Mouse (Mus musculus) CH12.LX (cell line): Measurements from ENCODE around the gene Abcd3. TPM values are rescaled to one million over a fixed set of nuclear protein-coding genes. Genes with fewer than 3 reads are reported as not detected.

Experiments used
- DNase-seq: peaks from one replicate; pipeline ENCODE4 v3.0.0-alpha.2; 2013; ENCODE audit errors: extremely low read depth
- H3K27ac ChIP-seq: 2 replicates; pipeline ENCODE4 v1.5.1; 2012; ENCODE audit warnings: low read depth, mild to moderate bottlenecking, control low read depth, moderate library complexity; ENCODE audit not compliant: insufficient read depth
- H3K27me3 ChIP-seq: replicated peaks from 2 replicates; pipeline ENCODE3; 2012; ENCODE audit warnings: inconsistent platforms
- H3K36me3 ChIP-seq, 2 experiments: replicated peaks in 1 of 2; 2 replicates each; pipeline versions ENCODE3 to v1.6.1; 2012; ENCODE audit warnings: inconsistent platforms in 1 of 2, low read length in 1 of 2, mild to moderate bottlenecking in 1 of 2, mixed read lengths in 1 of 2, moderate library complexity in 1 of 2; ENCODE audit not compliant: control insufficient read depth in 1 of 2, insufficient read depth in 1 of 2
- H3K4me1 ChIP-seq, 2 experiments: 2 replicates each; pipeline ENCODE4 v1.6.1; 2012; ENCODE audit warnings: inconsistent platforms in 1 of 2, moderate library complexity in 1 of 2; ENCODE audit not compliant: insufficient read depth in 2 of 2, control insufficient read depth in 1 of 2
- H3K4me2 ChIP-seq: 2 replicates; pipeline ENCODE4 v1.6.1; 2012; ENCODE audit warnings: low read depth, mild to moderate bottlenecking, control low read depth; ENCODE audit not compliant: poor library complexity, insufficient read depth, severe bottlenecking
- H3K4me3 ChIP-seq, 3 experiments: fragments of 150-350 bp in 1 of 3; sonication (generic) in 1 of 3; replicated peaks in 1 of 3; 2 replicates each; pipeline versions ENCODE3 to v1.5.1; 2011 to 2012; ENCODE audit warnings: low read depth in 2 of 3, low read length in 2 of 3, mild to moderate bottlenecking in 2 of 3, moderate library complexity in 2 of 3, control low read depth in 1 of 3, improper control_type of control experiment in 1 of 3, inconsistent platforms in 1 of 3, mixed read lengths in 1 of 3; ENCODE audit not compliant: poor library complexity in 1 of 3
- H3K79me2 ChIP-seq: replicated peaks from 2 replicates; pipeline ENCODE4 v1.6.1; 2012; ENCODE audit warnings: mild to moderate bottlenecking, moderate library complexity; ENCODE audit not compliant: control insufficient read depth, poor library complexity, insufficient read depth, severe bottlenecking; ENCODE audit errors: extremely low read depth
- H3K9ac ChIP-seq: 2 replicates; pipeline ENCODE4 v1.6.1; 2012; ENCODE audit warnings: low read depth, mild to moderate bottlenecking, control low read depth, moderate library complexity; ENCODE audit not compliant: insufficient read depth
- H3K9me3 ChIP-seq: replicated peaks from 2 replicates; pipeline ENCODE3; 2012; ENCODE audit warnings: low read length, inconsistent platforms, mixed read lengths
- BHLHE40 ChIP-seq: IDR thresholded peaks from 2 replicates; pipeline ENCODE4 v1.6.1; 2011; ENCODE audit warnings: mild to moderate bottlenecking, low read depth, low read length, improper control_type of control experiment
- CHD1 ChIP-seq: IDR thresholded peaks from 2 replicates; pipeline ENCODE4 v1.6.1; 2012; ENCODE audit warnings: low read depth, low read length, improper control_type of control experiment, inconsistent platforms
- CHD2 ChIP-seq: IDR thresholded peaks from 2 replicates; pipeline ENCODE4 v1.6.1; 2011; ENCODE audit warnings: low read length, improper control_type of control experiment
- CTCF ChIP-seq, 2 experiments: IDR thresholded peaks in 1 of 2; conservative IDR thresholded peaks in 1 of 2; 2 replicates each; pipeline ENCODE4 v1.5.1; 2011 to 2012; ENCODE audit warnings: low read depth in 2 of 2, low read length in 2 of 2, improper control_type of control experiment in 1 of 2, inconsistent platforms in 1 of 2, mild to moderate bottlenecking in 1 of 2, moderate library complexity in 1 of 2
- E2F4 ChIP-seq: IDR thresholded peaks from 2 replicates; pipeline ENCODE4 v1.6.1; 2011; ENCODE audit warnings: low read depth, low read length, improper control_type of control experiment; ENCODE audit not compliant: insufficient replicate concordance
- ELF1 ChIP-seq: IDR thresholded peaks from 2 replicates; pipeline ENCODE4 v1.6.1; 2014; ENCODE audit warnings: low read depth, mild to moderate bottlenecking, inconsistent platforms, low read length, improper control_type of control experiment
- EP300 ChIP-seq: IDR thresholded peaks from 2 replicates; pipeline ENCODE4 v1.6.1; 2011; ENCODE audit warnings: low read length, improper control_type of control experiment
- ETS1 ChIP-seq: conservative IDR thresholded peaks from 2 replicates; pipeline ENCODE4 v1.6.1; 2012; ENCODE audit warnings: low read depth, mild to moderate bottlenecking, inconsistent platforms, low read length, improper control_type of control experiment, moderate library complexity
- GABPA ChIP-seq: IDR thresholded peaks from 2 replicates; pipeline ENCODE4 v1.6.1; 2012; ENCODE audit warnings: low read depth, low read length, improper control_type of control experiment, inconsistent platforms; ENCODE audit not compliant: insufficient replicate concordance
- HCFC1 ChIP-seq: IDR thresholded peaks from 2 replicates; pipeline ENCODE4 v1.6.1; 2012; ENCODE audit warnings: low read depth, mild to moderate bottlenecking, inconsistent platforms, low read length, improper control_type of control experiment
- IRF4 ChIP-seq: IDR thresholded peaks from 2 replicates; pipeline ENCODE4 v1.6.1; 2014; ENCODE audit warnings: low read depth, mild to moderate bottlenecking, inconsistent platforms, low read length, improper control_type of control experiment
- JUN ChIP-seq: IDR thresholded peaks from 2 replicates; pipeline ENCODE4 v1.6.1; 2011; ENCODE audit warnings: low read depth, mild to moderate bottlenecking, low read length, improper control_type of control experiment, moderate library complexity; ENCODE audit not compliant: insufficient read depth
- JUND ChIP-seq: conservative IDR thresholded peaks from 2 replicates; pipeline ENCODE4 v1.6.1; 2011; ENCODE audit warnings: low read depth, low read length, improper control_type of control experiment
- KAT2A ChIP-seq: IDR thresholded peaks from 2 replicates; pipeline ENCODE4 v1.6.1; 2012; ENCODE audit warnings: low read length, improper control_type of control experiment, inconsistent platforms; ENCODE audit not compliant: insufficient replicate concordance
- MAFK ChIP-seq: IDR thresholded peaks from 2 replicates; pipeline ENCODE4 v1.6.1; 2011; ENCODE audit warnings: low read length, improper control_type of control experiment; ENCODE audit not compliant: insufficient replicate concordance
- MAX ChIP-seq: IDR thresholded peaks from 2 replicates; pipeline ENCODE4 v1.6.1; 2011; ENCODE audit warnings: low read length, improper control_type of control experiment
- MAZ ChIP-seq: IDR thresholded peaks from 2 replicates; pipeline ENCODE4 v1.6.1; 2012; ENCODE audit warnings: low read depth, mild to moderate bottlenecking, inconsistent platforms, low read length, improper control_type of control experiment, moderate library complexity
- MEF2A ChIP-seq: IDR thresholded peaks from 2 replicates; pipeline ENCODE4 v1.6.1; 2014; ENCODE audit warnings: low read depth, mild to moderate bottlenecking, inconsistent platforms, low read length, improper control_type of control experiment, borderline replicate concordance
- MXI1 ChIP-seq: IDR thresholded peaks from 2 replicates; pipeline ENCODE4 v1.6.1; 2011; ENCODE audit warnings: mild to moderate bottlenecking, low read depth, low read length, improper control_type of control experiment
- MYC ChIP-seq: IDR thresholded peaks from 2 replicates; pipeline ENCODE4 v1.6.1; 2011; ENCODE audit warnings: low read depth, mild to moderate bottlenecking, improper control_type of control experiment, low read length
- NELFE ChIP-seq: IDR thresholded peaks from 2 replicates; pipeline ENCODE4 v1.6.1; 2011; ENCODE audit warnings: low read depth, low read length, improper control_type of control experiment
- NRF1 ChIP-seq: IDR thresholded peaks from 2 replicates; pipeline ENCODE4 v1.6.1; 2014; ENCODE audit warnings: low read depth, mild to moderate bottlenecking, inconsistent platforms, low read length, improper control_type of control experiment, moderate library complexity
- PAX5 ChIP-seq: IDR thresholded peaks from 2 replicates; pipeline ENCODE4 v1.6.1; 2012; ENCODE audit warnings: low read length, inconsistent platforms, mixed read lengths
- POLR2A ChIP-seq: IDR thresholded peaks from 2 replicates; pipeline ENCODE4 v1.6.1; 2011; ENCODE audit warnings: low read depth, mild to moderate bottlenecking, improper control_type of control experiment, low read length
- POLR2AphosphoS2 ChIP-seq: IDR thresholded peaks from 2 replicates; pipeline ENCODE4 v1.6.1; 2011; ENCODE audit warnings: low read depth, low read length, improper control_type of control experiment
- RAD21 ChIP-seq: IDR thresholded peaks from 2 replicates; pipeline ENCODE4 v1.6.1; 2011; ENCODE audit warnings: low read depth, mild to moderate bottlenecking, low read length, improper control_type of control experiment, moderate library complexity
- RCOR1 ChIP-seq: conservative IDR thresholded peaks from 2 replicates; pipeline ENCODE4 v1.6.1; 2012; ENCODE audit warnings: low read depth, mild to moderate bottlenecking, inconsistent platforms, low read length, improper control_type of control experiment
- SIN3A ChIP-seq: IDR thresholded peaks from 2 replicates; pipeline ENCODE4 v1.6.1; 2012; ENCODE audit warnings: low read length, improper control_type of control experiment, inconsistent platforms
- SMC3 ChIP-seq: IDR thresholded peaks from 2 replicates; pipeline ENCODE4 v1.6.1; 2011; ENCODE audit warnings: low read depth, low read length, improper control_type of control experiment
- TBP ChIP-seq: conservative IDR thresholded peaks from 2 replicates; pipeline ENCODE4 v1.6.1; 2011; ENCODE audit warnings: low read depth, low read length, improper control_type of control experiment
- TCF12 ChIP-seq: IDR thresholded peaks from 2 replicates; pipeline ENCODE4 v1.6.1; 2014; ENCODE audit warnings: low read depth, mild to moderate bottlenecking, inconsistent platforms, low read length, improper control_type of control experiment
- UBTF ChIP-seq: IDR thresholded peaks from 2 replicates; pipeline ENCODE4 v1.6.1; 2012; ENCODE audit warnings: low read depth, mild to moderate bottlenecking, inconsistent platforms, low read length, improper control_type of control experiment, moderate library complexity
- USF1 ChIP-seq: IDR thresholded peaks from 2 replicates; pipeline ENCODE4 v1.6.1; 2014; ENCODE audit warnings: low read depth, mild to moderate bottlenecking, inconsistent platforms, low read length, improper control_type of control experiment
- USF2 ChIP-seq: conservative IDR thresholded peaks from 2 replicates; pipeline ENCODE4 v1.6.1; 2011; ENCODE audit warnings: low read depth, low read length, improper control_type of control experiment
- ZC3H11A ChIP-seq: IDR thresholded peaks from 2 replicates; pipeline ENCODE4 v1.6.1; 2012; ENCODE audit warnings: low read depth, mild to moderate bottlenecking, inconsistent platforms, low read length, improper control_type of control experiment
- ZKSCAN1 ChIP-seq: IDR thresholded peaks from 2 replicates; pipeline ENCODE4 v1.6.1; 2012; ENCODE audit warnings: low read depth, inconsistent platforms, low read length, improper control_type of control experiment, borderline replicate concordance
- ZMIZ1 ChIP-seq: IDR thresholded peaks from 2 replicates; pipeline ENCODE4 v1.6.1; 2012; ENCODE audit warnings: low read depth, mild to moderate bottlenecking, inconsistent platforms, low read length, improper control_type of control experiment
- ZNF384 ChIP-seq: IDR thresholded peaks from 2 replicates; pipeline ENCODE4 v1.6.1; 2012; ENCODE audit warnings: low read depth, low read length, improper control_type of control experiment, inconsistent platforms
- dilution Hi-C: fragments of 300-500 bp; cut with MboI; formaldehyde crosslinking; loops from 2 replicates; pipeline ENCODE4 v1.14.3; 2020; ENCODE audit warnings: low sequenced_read_pairs; ENCODE audit not compliant: extremely low pct_unique_long_range_greater_than_20kb, extremely low pct_ligation_motif_present
- in situ Hi-C: fragments of 300-500 bp; cut with MboI; formaldehyde crosslinking; loops from 3 replicates; pipeline ENCODE4 v1.14.3; 2019; ENCODE audit warnings: low sequenced_read_pairs, low pct_ligation_motif_present, low pct_unique_long_range_greater_than_20kb, mixed read lengths
- polyA plus RNA-seq: library from polyadenylated mRNA; unstranded; fragments of >175 nt; gene quantifications from 2 replicates; pipeline ENCODE4 v1.2.1, GENCODE M21; 2012; ENCODE audit warnings: low read depth; ENCODE audit not compliant: insufficient read length
- total RNA-seq, 2 experiments: library from RNA; depleted of rRNA; stranded (reverse); fragments of 300-350 nt in 1 of 2; fragments of >200 nt in 1 of 2; gene quantifications; 2 replicates each; pipeline ENCODE4 v1.2.3; 2012 to 2014

Gene Abcd3
- total and polyA plus RNA-seq, 3 experiments, result 53.5 to 65.9 (median 53.8) TPM

- Histone ChIP-seq H3K9ac (no peak overlapping the region; the same call in 1 of the 2 replicates), H3K36me3 (no peaks in the 10 kb centered on the region), H3K4me3 (peak overlapping the region in 1 of 3 experiments; percentile 10), H3K79me2 (no peaks in the 10 kb centered on the region), H3K27me3 (no peaks in the 10 kb centered on the region)
- dilution Hi-C loops, result no loop called here
- DNase-seq, result peak; percentile 66
- TF ChIP-seq MAX (peak; percentile 68; the same call in 1 of the 2 replicates), MAZ (0 out of 2 replicates have a peak, but pooled peaks have one; percentile 17), UBTF (no peak), ETS1 (peak; percentile 45; the same call in 1 of the 2 replicates), RCOR1 (peak; percentile 17; the same call in 1 of the 2 replicates), E2F4 (no peak), RAD21 (no peak), TBP (no peak), ZC3H11A (no peak), IRF4 (peak; percentile 66), NRF1 (peak; percentile 64), CTCF (conservative IDR thresholded peaks at IDR 0.05 in 1 of 2, IDR thresholded peaks at IDR 0.05 in 1 of 2; ENCODE audit: low read depth in 2 of 2, low read length in 2 of 2) (no peak), MAFK (no peak), SMC3 (no peak), JUND (no peak), TCF12 (peak; percentile 66), JUN (no peak), ELF1 (no peak), ZKSCAN1 (no peak), MYC (peak; percentile 41; the same call in 1 of the 2 replicates), ZNF384 (no peak), CHD2 (0 out of 2 replicates have a peak, but pooled peaks have one; percentile 53), KAT2A (no peak), USF2 (no peak), CHD1 (no peak), BHLHE40 (peak; percentile 85), SIN3A (no peak), NELFE (no peak), PAX5 (no peak), EP300 (peak; percentile 73), POLR2A (peak; percentile 30; the same call in 1 of the 2 replicates), ZMIZ1 (no peak), MEF2A (peak; percentile 37; the same call in 1 of the 2 replicates), GABPA (no peak), MXI1 (no peak; the same call in none of the 2 replicates), POLR2AphosphoS2 (no peak), USF1 (no peak), HCFC1 (0 out of 2 replicates have a peak, but pooled peaks have one; percentile 8)
- TF ChIP-seq, all 38 proteins: peak for 14
- in situ Hi-C loops, result no loop called here
- Histone ChIP-seq H3K9me3 (peaks cover 13% of the 10 kb centered on the region), H3K4me1 (peaks cover 16 to 47% of the 10 kb centered on the region in 2 experiments), H3K4me2 (peak overlapping the region; percentile 69), H3K27ac (peak overlapping the region; percentile 95)
Observed at GRCm38 (mm10) chr3:121844658-121845057, 29.6 kb upstream of the Abcd3 start.
